ENCODE assay signal across 8 mouse cellular contexts in genomic region chrX:73914827-73915703, GRCm38 (mm10). TPM values are rescaled to one million over a fixed set of nuclear protein-coding genes. Genes with fewer than 3 reads are reported as not detected.
DNase-seq lines count a peak whose midpoint lies in the region; ATAC-seq lines count a peak whose summit lies in the region.

No protein-coding gene starts in this region.

- DNase-seq in CD8-positive naive resting alpha-beta T cell, adult 2 months (ENCODE audit: low read depth in 2 of 2, low spot score in 2 of 2), result peak; percentile 78 to 85
- peak; percentile 80 for DNase-seq in c-Kit-negative CD71-positive TER-119-positive erythroid progenitor cells, embryonic 14.5 days (ENCODE audit: low read depth, low spot score)
- DNase-seq in fibroblast of lung, adult 2 months (ENCODE audit: low read depth), result peak; percentile 90
- DNase-seq in kidney, postnatal 14 days, result peak; percentile 94
- DNase-seq in liver, embryonic 13.5 days, result peak; percentile 89
- peak; percentile 75 for DNase-seq in neural tube, embryonic 10.5 days (ENCODE audit: extremely low spot score, low spot score)
- DNase-seq in telencephalon, adult 2 months (ENCODE audit: low read depth, low spot score), result peak; percentile 98

- H3K27me3 ChIP-seq in heart, embryonic 14.5 days (ENCODE audit: control insufficient read depth, insufficient read depth, low read length), result no peaks in the 10 kb centered on the region
- H3K27me3 ChIP-seq in liver, embryonic 13.5 days, result no peaks in the 10 kb centered on the region

- no peaks in the 10 kb centered on the region; a peak in 1 of 4 replicates for H3K4me1 ChIP-seq in heart, embryonic 14.5 days (ENCODE audit: control insufficient read depth in 2 of 2, insufficient read depth in 2 of 2, low read length in 2 of 2)
- H3K4me1 ChIP-seq in liver, embryonic 13.5 days (replicated peaks), result peaks cover 40% of the 10 kb centered on the region

- peak overlapping the region; percentile 44; the same call in 1 of the 2 replicates for H3K9ac ChIP-seq in heart, embryonic 14.5 days (ENCODE audit: low read length)
- H3K9ac ChIP-seq in liver, embryonic 13.5 days, result peak overlapping the region; percentile 63

- H3K4me2 ChIP-seq in heart, embryonic 14.5 days (ENCODE audit: low read length), result peak overlapping the region; percentile 55
- H3K4me2 ChIP-seq in liver, embryonic 13.5 days, result peak overlapping the region; percentile 74

- H3K36me3 ChIP-seq in heart, embryonic 14.5 days (ENCODE audit: control insufficient read depth, insufficient read depth, low read length), result peaks cover 31% of the 10 kb centered on the region
- peaks cover 32% of the 10 kb centered on the region for H3K36me3 ChIP-seq in liver, embryonic 13.5 days

- 29% methylated on average over 31 of the region's 31 CpGs for WGBS in heart, embryonic 14.5 days
- WGBS in liver, embryonic 13.5 days (ENCODE audit: insufficient replicate concordance), result 23% methylated on average over 31 of the region's 31 CpGs

- H3K4me3 ChIP-seq in heart, embryonic 14.5 days (ENCODE audit: control insufficient read depth in 1 of 2, insufficient read depth in 1 of 2, low read depth in 1 of 2, low read length in 2 of 2), result peak overlapping the region; percentile 18 to 25
- H3K4me3 ChIP-seq in liver, embryonic 13.5 days (replicated peaks), result peak overlapping the region; percentile 47

- peak overlapping the region; percentile 83 for H3K27ac ChIP-seq in heart, embryonic 14.5 days (replicated peaks in 1 of 2; ENCODE audit: control insufficient read depth in 1 of 2, insufficient read depth in 1 of 2, low read depth in 2 of 2, low read length in 2 of 2)
- H3K27ac ChIP-seq in liver, embryonic 13.5 days, result peak overlapping the region; percentile 82

- peak; percentile 94 for ATAC-seq in heart, embryonic 14.5 days (ENCODE audit: insufficient number of reproducible peaks, insufficient read depth, low FRiP score, low read depth)
- peak; percentile 96 for ATAC-seq in liver, embryonic 13.5 days (ENCODE audit: low read depth)

- H3K9me3 ChIP-seq in heart, embryonic 14.5 days (ENCODE audit: control insufficient read depth, low read length), result no peaks in the 10 kb centered on the region
- no peaks in the 10 kb centered on the region for H3K9me3 ChIP-seq in liver, embryonic 13.5 days (replicated peaks)

RNA-seq across cellular contexts. Expression of gene Arhgap4, which starts 6.6 kb away (rescaled TPM):
- polyA plus RNA-seq in heart, embryonic 14.5 days (2014; fragmentation: Nextera tagmentation; extraction: Ambion mirVana), result 1.1 and 1.5 TPM in 2 replicates
- 4.7 and 4.8 TPM in 2 replicates for polyA plus RNA-seq in liver, embryonic 13.5 days (2015; fragmentation: Nextera tagmentation; extraction: Ambion mirVana)

RNA-seq across cellular contexts. Expression of gene Naa10, which starts 6.7 kb away (rescaled TPM):
- polyA plus RNA-seq in heart, embryonic 14.5 days (2014; fragmentation: Nextera tagmentation; extraction: Ambion mirVana), result 84.4 and 84.8 TPM in 2 replicates
- 129 and 131 TPM in 2 replicates for polyA plus RNA-seq in liver, embryonic 13.5 days (2015; fragmentation: Nextera tagmentation; extraction: Ambion mirVana)

RNA-seq across cellular contexts. Expression of gene Renbp, which starts 15.6 kb away (rescaled TPM):
- 55.5 and 63.7 TPM in 2 replicates for polyA plus RNA-seq in heart, embryonic 14.5 days (2014; fragmentation: Nextera tagmentation; extraction: Ambion mirVana)
- 17.5 TPM in 2 replicates for polyA plus RNA-seq in liver, embryonic 13.5 days (2015; fragmentation: Nextera tagmentation; extraction: Ambion mirVana)

RNA-seq across cellular contexts. Expression of gene L1cam, which starts 19.2 kb away (rescaled TPM):
- polyA plus RNA-seq in heart, embryonic 14.5 days (2014; fragmentation: Nextera tagmentation; extraction: Ambion mirVana), result 0.39 and 0.54 TPM in 2 replicates
- 0.16 and 0.19 TPM in 2 replicates for polyA plus RNA-seq in liver, embryonic 13.5 days (2015; fragmentation: Nextera tagmentation; extraction: Ambion mirVana)

RNA-seq across cellular contexts. Expression of gene Avpr2, which starts 23.2 kb away (rescaled TPM):
- polyA plus RNA-seq in heart, embryonic 14.5 days (2014; fragmentation: Nextera tagmentation; extraction: Ambion mirVana), result not detected in 2 replicates
- 0.06 and 0.10 TPM in 2 replicates for polyA plus RNA-seq in liver, embryonic 13.5 days (2015; fragmentation: Nextera tagmentation; extraction: Ambion mirVana)

Comparison
In these comparisons a context has a peak if more than half of its experiments do, and no peak if none do; other contexts are left out.
1. Peak in every context shown above with its lines: DNase-seq, ATAC-seq, H3K4me3 ChIP-seq and H3K27ac ChIP-seq.